Mouse (Mus musculus): ENCODE results near the gene Gm15262. TPM values are rescaled to one million over a fixed set of nuclear protein-coding genes. Genes with fewer than 3 reads are reported as not detected.
"Not testable (repeated sequence)": the region's sequence is repeated elsewhere in the genome, so short reads cannot be mapped to it uniquely, and the experiment has no call there.

Gene Gm15262
- polyA plus RNA-seq (2014; fragmentation: Nextera tagmentation; extraction: Ambion mirVana), result not detected in 2 replicates

DNA sequence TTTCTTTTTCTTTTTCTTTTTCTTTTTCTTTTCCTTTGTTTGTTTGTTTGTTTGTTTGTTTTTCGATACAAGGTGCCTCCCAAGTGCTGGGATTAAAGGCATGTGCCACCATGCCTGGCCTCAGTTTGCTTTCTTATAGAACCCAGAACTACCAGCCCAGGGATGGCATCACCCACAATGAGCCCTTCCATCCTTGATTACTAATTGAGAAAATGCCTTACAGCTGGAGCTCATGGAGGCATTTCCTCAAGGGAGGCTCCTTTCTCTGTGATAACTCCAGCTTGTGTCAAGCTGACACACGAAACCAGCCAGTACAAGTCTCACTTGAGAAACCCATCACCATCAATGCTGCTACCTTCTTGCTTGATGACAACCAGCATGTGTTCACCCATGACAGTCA is at the start of gene Gm15262:
TSS of gene Gm15262 (plus strand) at position 301 of the 400 bp plus-strand sequence.
- H3K36me3 ChIP-seq (ENCODE audit: control insufficient read depth, insufficient read depth, low read length); H3K9ac ChIP-seq (ENCODE audit: low read length); H3K9me3 ChIP-seq (ENCODE audit: control insufficient read depth, low read length); H3K4me2 ChIP-seq (ENCODE audit: low read depth); H3K27ac ChIP-seq (ENCODE audit: low read depth, low read length); H3K4me3 ChIP-seq (ENCODE audit: low read depth, low read length); H3K27me3 ChIP-seq (ENCODE audit: control insufficient read depth, insufficient read depth, low read length); H3K4me1 ChIP-seq (ENCODE audit: control insufficient read depth, insufficient read depth, low read length); DNase-seq (ENCODE audit: low spot score); ATAC-seq (ENCODE audit: insufficient read depth, low FRiP score, low TSS enrichment): not testable (repeated sequence)
- WGBS, result 74% methylated on average over 2 of the region's 2 CpGs

DNA sequence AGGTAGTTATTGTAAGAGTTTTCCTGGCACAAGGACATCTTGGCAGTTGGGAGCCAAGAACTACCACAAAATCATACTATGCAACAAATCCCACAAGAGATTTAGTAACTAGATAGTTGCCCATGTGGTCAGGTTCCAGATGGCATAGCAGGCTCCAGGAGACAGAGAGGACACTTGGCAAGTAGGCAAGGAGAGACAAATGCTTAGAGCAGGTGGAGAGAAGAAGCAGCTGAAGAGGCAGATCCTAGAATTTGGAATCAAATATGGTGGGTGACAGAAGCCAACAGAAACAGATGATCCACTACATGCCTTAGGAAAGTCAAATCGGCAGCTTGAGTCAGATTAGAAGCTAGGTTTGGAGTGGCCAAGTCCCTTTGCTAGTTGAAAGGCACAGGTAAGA is 20.9 kb downstream of the Gm15262 start:
- no peak for ATAC-seq (ENCODE audit: insufficient read depth, low FRiP score, low TSS enrichment)
- no peaks in the 10 kb centered on the region for H3K4me1 ChIP-seq (ENCODE audit: control insufficient read depth, insufficient read depth, low read length)
- DNase-seq (ENCODE audit: low spot score), result no peak
- 88% methylated on average over 1 of the region's 1 CpGs for WGBS
- H3K27ac ChIP-seq (ENCODE audit: low read depth, low read length), result no peak overlapping the region
- H3K9ac ChIP-seq (ENCODE audit: low read length), result no peak overlapping the region
- no peaks in the 10 kb centered on the region for H3K36me3 ChIP-seq (ENCODE audit: control insufficient read depth, insufficient read depth, low read length)
- no peaks in the 10 kb centered on the region for H3K9me3 ChIP-seq (ENCODE audit: control insufficient read depth, low read length)
- H3K27me3 ChIP-seq (ENCODE audit: control insufficient read depth, insufficient read depth, low read length), result no peaks in the 10 kb centered on the region
- H3K4me3 ChIP-seq (ENCODE audit: low read depth, low read length), result no peak overlapping the region
- H3K4me2 ChIP-seq (ENCODE audit: low read depth), result no peak overlapping the region

DNA sequence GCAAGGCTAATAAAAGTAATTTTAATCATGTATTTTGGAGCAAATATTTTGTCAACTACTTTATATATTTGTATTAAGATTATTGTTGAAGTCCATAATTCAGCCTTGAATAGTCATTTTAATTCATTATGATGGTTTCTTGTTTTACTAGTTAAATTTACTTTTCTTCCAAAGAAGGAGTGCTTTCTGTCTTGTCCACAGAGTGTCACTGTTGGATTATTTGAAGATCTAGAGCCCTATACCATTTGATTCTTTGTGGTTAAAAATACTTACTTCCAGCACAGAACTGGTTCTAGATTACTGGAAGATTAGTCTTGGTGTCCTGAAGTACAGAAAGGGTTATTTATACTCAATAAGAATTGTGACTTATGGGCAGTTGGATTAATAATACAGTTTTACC is 29.2 kb downstream of the Gm15262 start:
- H3K4me1 ChIP-seq (ENCODE audit: control insufficient read depth, insufficient read depth, low read length), result no peaks in the 10 kb centered on the region
- no peaks in the 10 kb centered on the region for H3K9me3 ChIP-seq (ENCODE audit: control insufficient read depth, low read length)
- H3K27ac ChIP-seq (ENCODE audit: low read depth, low read length), result no peak overlapping the region
- H3K4me3 ChIP-seq (ENCODE audit: low read depth, low read length), result no peak overlapping the region
- no peak overlapping the region for H3K4me2 ChIP-seq (ENCODE audit: low read depth)
- no peak for DNase-seq (ENCODE audit: low spot score)
- no peak for ATAC-seq (ENCODE audit: insufficient read depth, low FRiP score, low TSS enrichment)
- no peaks in the 10 kb centered on the region for H3K27me3 ChIP-seq (ENCODE audit: control insufficient read depth, insufficient read depth, low read length)
- no peak overlapping the region for H3K9ac ChIP-seq (ENCODE audit: low read length)
- no peaks in the 10 kb centered on the region for H3K36me3 ChIP-seq (ENCODE audit: control insufficient read depth, insufficient read depth, low read length)

DNA sequence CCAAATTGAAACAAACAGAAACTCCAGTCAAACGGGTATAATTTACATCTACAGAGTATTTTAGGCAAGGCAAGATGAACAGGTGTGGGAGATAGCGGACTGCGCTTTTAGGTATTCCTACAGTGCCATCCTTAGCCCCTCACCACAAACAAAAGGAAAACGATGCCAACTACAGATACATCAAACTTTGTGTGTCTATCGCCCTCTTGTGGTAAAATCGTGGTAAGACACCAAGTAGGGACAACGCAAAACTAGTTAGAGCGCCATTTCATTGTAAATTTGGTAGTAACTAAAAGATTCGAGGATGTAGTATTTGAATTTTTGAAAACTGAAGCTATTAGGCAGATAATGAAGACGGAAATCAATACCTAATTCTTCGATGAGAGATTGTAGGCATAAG is 83.7 kb downstream of the Gm15262 start:
- ATAC-seq (ENCODE audit: insufficient read depth, low FRiP score, low TSS enrichment), result no peak
- H3K9me3 ChIP-seq (ENCODE audit: control insufficient read depth, low read length), result no peaks in the 10 kb centered on the region
- no peaks in the 10 kb centered on the region for H3K27me3 ChIP-seq (ENCODE audit: control insufficient read depth, insufficient read depth, low read length)
- H3K4me2 ChIP-seq (ENCODE audit: low read depth), result no peak overlapping the region
- no peaks in the 10 kb centered on the region for H3K36me3 ChIP-seq (ENCODE audit: control insufficient read depth, insufficient read depth, low read length)
- no peak overlapping the region for H3K9ac ChIP-seq (ENCODE audit: low read length)
- DNase-seq (ENCODE audit: low spot score), result no peak
- no peak overlapping the region for H3K4me3 ChIP-seq (ENCODE audit: low read depth, low read length)
- no peaks in the 10 kb centered on the region for H3K4me1 ChIP-seq (ENCODE audit: control insufficient read depth, insufficient read depth, low read length)
- no peak overlapping the region for H3K27ac ChIP-seq (ENCODE audit: low read depth, low read length)
- 41% methylated on average over 11 of the region's 11 CpGs for WGBS

DNA sequence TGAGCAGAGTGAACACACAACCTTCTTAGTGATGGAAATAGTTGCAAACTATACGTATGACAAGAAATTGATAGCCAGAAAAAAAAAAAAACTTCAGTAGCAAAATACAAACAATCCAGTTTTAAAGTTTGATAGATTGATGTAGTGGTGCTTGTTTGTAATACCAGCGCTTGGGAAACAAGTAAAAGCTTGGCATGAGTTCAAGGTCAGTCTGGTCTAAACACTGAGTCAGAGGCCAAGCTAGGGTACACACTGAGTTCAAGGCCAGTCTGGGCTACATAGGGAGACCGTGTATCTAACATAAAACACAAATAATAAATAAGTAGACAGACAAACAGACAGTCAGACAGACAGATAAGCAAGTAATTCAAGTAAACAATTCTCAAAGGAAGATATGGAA is 84.2 kb downstream of the Gm15262 start:
- Histone ChIP-seq H3K36me3 (ENCODE audit: control insufficient read depth, insufficient read depth, low read length) (no peaks in the 10 kb centered on the region), H3K4me1 (ENCODE audit: control insufficient read depth, insufficient read depth, low read length) (no peaks in the 10 kb centered on the region), H3K9ac (ENCODE audit: low read length) (no peak overlapping the region), H3K27ac (ENCODE audit: low read depth, low read length) (no peak overlapping the region), H3K4me3 (ENCODE audit: low read depth, low read length) (no peak overlapping the region), H3K9me3 (ENCODE audit: control insufficient read depth, low read length) (no peaks in the 10 kb centered on the region), H3K27me3 (ENCODE audit: control insufficient read depth, insufficient read depth, low read length) (no peaks in the 10 kb centered on the region), H3K4me2 (ENCODE audit: low read depth) (no peak overlapping the region)
- 74% methylated on average over 3 of the region's 3 CpGs for WGBS
- DNase-seq (ENCODE audit: low spot score) (no peak), ATAC-seq (ENCODE audit: insufficient read depth, low FRiP score, low TSS enrichment) (no peak)

DNA sequence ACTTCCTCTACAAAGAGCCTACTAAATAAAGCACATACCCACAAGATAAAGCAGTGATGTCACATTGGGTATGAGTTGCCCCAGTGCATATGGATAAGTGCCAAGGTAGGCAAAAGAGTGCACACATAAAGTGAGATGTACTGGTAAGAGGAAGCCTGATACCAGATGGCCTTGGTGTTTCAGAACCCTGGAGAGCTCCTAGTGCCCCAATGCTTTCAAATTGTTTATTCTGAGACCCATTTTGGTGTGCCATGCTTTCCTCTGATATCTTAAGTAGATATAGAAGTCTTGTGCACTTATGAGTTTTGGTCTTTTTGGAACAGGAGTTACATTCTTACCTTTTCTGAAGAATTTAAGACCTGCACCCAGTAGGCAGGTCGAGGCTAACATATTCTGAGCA is 88.3 kb downstream of the Gm15262 start:
- Histone ChIP-seq H3K4me1 (ENCODE audit: control insufficient read depth, insufficient read depth, low read length) (no peaks in the 10 kb centered on the region), H3K27me3 (ENCODE audit: control insufficient read depth, insufficient read depth, low read length) (no peaks in the 10 kb centered on the region), H3K27ac (ENCODE audit: low read depth, low read length) (no peak overlapping the region), H3K36me3 (ENCODE audit: control insufficient read depth, insufficient read depth, low read length) (no peaks in the 10 kb centered on the region), H3K9me3 (ENCODE audit: control insufficient read depth, low read length) (no peaks in the 10 kb centered on the region), H3K9ac (ENCODE audit: low read length) (no peak overlapping the region), H3K4me3 (ENCODE audit: low read depth, low read length) (no peak overlapping the region), H3K4me2 (ENCODE audit: low read depth) (no peak overlapping the region)
- no peak for ATAC-seq (ENCODE audit: insufficient read depth, low FRiP score, low TSS enrichment)
- DNase-seq (ENCODE audit: low spot score), result no peak
- WGBS, result 65% methylated on average over 1 of the region's 1 CpGs

DNA sequence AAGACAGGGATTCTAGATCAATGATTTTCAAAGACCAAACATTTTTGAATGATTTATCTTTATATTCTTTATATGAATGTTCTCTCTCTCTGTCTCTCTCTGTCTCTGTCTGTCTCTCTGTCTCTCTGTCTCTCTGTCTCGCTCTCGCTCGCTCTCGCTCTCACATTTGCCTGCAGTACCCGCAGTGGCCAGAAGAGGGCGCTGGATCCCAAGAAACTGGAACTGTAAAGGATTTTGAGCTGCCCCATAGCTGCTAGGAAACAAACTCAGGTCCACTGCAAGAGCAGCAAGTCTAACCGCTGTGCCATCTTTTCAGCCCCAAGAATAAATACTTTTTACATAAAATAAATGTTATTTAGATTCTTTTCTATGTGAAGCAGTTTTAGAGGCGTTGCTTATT is 98.5 kb downstream of the Gm15262 start:
- Histone ChIP-seq H3K27me3 (ENCODE audit: control insufficient read depth, insufficient read depth, low read length) (no peaks in the 10 kb centered on the region), H3K27ac (ENCODE audit: low read depth, low read length) (no peak overlapping the region), H3K4me2 (ENCODE audit: low read depth) (no peak overlapping the region), H3K4me1 (ENCODE audit: control insufficient read depth, insufficient read depth, low read length) (no peaks in the 10 kb centered on the region), H3K36me3 (ENCODE audit: control insufficient read depth, insufficient read depth, low read length) (no peaks in the 10 kb centered on the region), H3K9me3 (ENCODE audit: control insufficient read depth, low read length) (no peaks in the 10 kb centered on the region), H3K9ac (ENCODE audit: low read length) (no peak overlapping the region), H3K4me3 (ENCODE audit: low read depth, low read length) (no peak overlapping the region)
- ATAC-seq (ENCODE audit: insufficient read depth, low FRiP score, low TSS enrichment), result no peak
- WGBS, result 38% methylated on average over 8 of the region's 8 CpGs
- DNase-seq (ENCODE audit: low spot score), result peak; percentile 51

DNA sequence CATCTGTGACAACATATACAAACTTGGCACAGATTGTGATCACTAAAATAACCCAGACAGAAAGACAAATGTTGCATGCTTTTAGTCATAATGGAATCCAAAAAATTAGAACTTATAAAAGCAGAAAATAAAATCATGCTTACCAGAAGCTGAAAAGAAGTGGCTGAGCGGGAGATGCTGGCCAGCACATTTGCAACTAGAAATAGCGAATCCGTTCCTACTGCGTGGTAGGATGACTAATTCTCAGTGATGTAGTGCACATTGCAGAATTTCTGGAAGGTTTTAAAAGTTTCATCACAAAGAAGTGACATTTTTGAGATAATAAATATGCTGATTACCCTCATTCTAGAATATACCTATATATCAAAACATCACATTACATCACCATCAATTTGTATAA is 100.7 kb downstream of the Gm15262 start:
- Histone ChIP-seq H3K9ac (ENCODE audit: low read length) (no peak overlapping the region), H3K27ac (ENCODE audit: low read depth, low read length) (no peak overlapping the region), H3K4me1 (ENCODE audit: control insufficient read depth, insufficient read depth, low read length) (no peaks in the 10 kb centered on the region), H3K27me3 (ENCODE audit: control insufficient read depth, insufficient read depth, low read length) (no peaks in the 10 kb centered on the region), H3K36me3 (ENCODE audit: control insufficient read depth, insufficient read depth, low read length) (no peaks in the 10 kb centered on the region), H3K4me3 (ENCODE audit: low read depth, low read length) (no peak overlapping the region), H3K9me3 (ENCODE audit: control insufficient read depth, low read length) (no peaks in the 10 kb centered on the region), H3K4me2 (ENCODE audit: low read depth) (no peak overlapping the region)
- DNase-seq (ENCODE audit: low spot score) (no peak), ATAC-seq (ENCODE audit: insufficient read depth, low FRiP score, low TSS enrichment) (no peak)
- WGBS, result 93% methylated on average over 4 of the region's 4 CpGs

DNA sequence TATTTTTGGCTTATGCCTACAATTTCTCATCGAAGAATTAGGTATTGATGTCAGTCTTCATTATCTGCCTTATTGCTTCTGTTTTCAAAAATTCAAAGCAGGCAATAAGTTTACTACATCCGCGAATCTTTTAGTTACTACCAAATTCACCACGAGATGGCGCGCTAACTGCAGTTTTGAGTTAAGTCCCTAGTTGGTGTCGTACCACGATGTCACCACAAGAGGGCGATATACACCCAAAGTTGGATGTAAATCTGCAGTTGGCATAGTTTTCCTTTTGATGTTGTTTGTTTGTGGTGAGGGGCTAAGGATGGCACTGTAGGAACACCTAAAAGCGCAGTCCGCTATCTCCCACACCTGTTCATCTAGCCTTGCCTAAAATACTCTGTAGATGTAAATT is 111.9 kb downstream of the Gm15262 start:
- H3K36me3 ChIP-seq (ENCODE audit: control insufficient read depth, insufficient read depth, low read length), result no peaks in the 10 kb centered on the region
- no peaks in the 10 kb centered on the region for H3K9me3 ChIP-seq (ENCODE audit: control insufficient read depth, low read length)
- no peak overlapping the region for H3K4me2 ChIP-seq (ENCODE audit: low read depth)
- peak; percentile 76 for DNase-seq (ENCODE audit: low spot score)
- no peak for ATAC-seq (ENCODE audit: insufficient read depth, low FRiP score, low TSS enrichment)
- H3K27ac ChIP-seq (ENCODE audit: low read depth, low read length), result no peak overlapping the region
- no peaks in the 10 kb centered on the region for H3K4me1 ChIP-seq (ENCODE audit: control insufficient read depth, insufficient read depth, low read length)
- H3K27me3 ChIP-seq (ENCODE audit: control insufficient read depth, insufficient read depth, low read length), result no peaks in the 10 kb centered on the region
- no peak overlapping the region for H3K4me3 ChIP-seq (ENCODE audit: low read depth, low read length)
- 26% methylated on average over 11 of the region's 11 CpGs for WGBS
- no peak overlapping the region for H3K9ac ChIP-seq (ENCODE audit: low read length)
